Comparison of ENCODE assay signal across 29 mouse cellular contexts in the genomic region with DNA sequence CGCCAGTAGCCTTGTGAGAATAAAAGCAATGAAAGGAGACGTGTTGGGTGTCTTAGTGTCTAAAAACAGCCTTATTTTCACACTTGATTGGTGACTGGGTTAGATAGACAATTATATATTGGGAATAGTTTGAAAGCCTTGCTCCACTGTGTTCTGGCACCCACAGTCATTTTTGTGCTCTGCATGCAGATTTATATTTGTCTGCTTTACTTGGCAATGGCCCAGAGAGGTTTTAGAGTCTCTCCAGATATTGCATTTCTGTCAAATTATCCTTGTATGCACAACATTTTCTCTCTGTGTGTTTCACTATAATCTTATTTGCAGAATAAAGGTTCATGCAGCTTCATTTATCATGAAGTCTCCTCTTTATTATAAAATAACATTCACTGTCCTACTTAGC.
DNase-seq lines count a peak whose midpoint lies in the region; ATAC-seq and TF ChIP-seq lines count a peak whose summit lies in the region.
"Had no signal": no experiment of that assay in that cellular context is flagged by ENCODE, and none has a peak within 500 bp of the region (broad histone marks: within the 10 kb centered on the region; RNA-seq: fewer than 3 reads in every experiment).

No protein-coding gene starts in this region.

- H3K36me3 ChIP-seq in forebrain, embryonic 14.5 days (ENCODE audit: control insufficient read depth, insufficient read depth, low read length), result no peaks in the 10 kb centered on the region
- no peaks in the 10 kb centered on the region for H3K36me3 ChIP-seq in forebrain, embryonic 16.5 days (ENCODE audit: control insufficient read depth, insufficient read depth)
- no peaks in the 10 kb centered on the region for H3K36me3 ChIP-seq in midbrain, embryonic 14.5 days (ENCODE audit: control insufficient read depth, insufficient read depth, low read length)
- H3K36me3 ChIP-seq in midbrain, embryonic 16.5 days (ENCODE audit: control insufficient read depth, insufficient read depth, low read length), result no peaks in the 10 kb centered on the region
- H3K36me3 ChIP-seq: embryonic facial prominence, embryonic 15.5 days; G1E; intestine, embryonic 15.5 days; limb, embryonic 12.5 days; liver, embryonic 15.5 days; lung, embryonic 15.5 days; midbrain, embryonic 12.5 days; neural tube, embryonic 15.5 days had no signal

- no peaks in the 10 kb centered on the region for H3K4me1 ChIP-seq in forebrain, embryonic 14.5 days (ENCODE audit: control insufficient read depth, insufficient read depth, low read length)
- peaks cover 3% of the 10 kb centered on the region; the same call in 1 of the 2 replicates for H3K4me1 ChIP-seq in forebrain, embryonic 16.5 days (replicated peaks; ENCODE audit: control insufficient read depth, insufficient read depth, low read length)
- H3K4me1 ChIP-seq in midbrain, embryonic 14.5 days (ENCODE audit: control insufficient read depth, insufficient read depth, low read length), result no peaks in the 10 kb centered on the region
- peaks cover 3% of the 10 kb centered on the region; the same call in 1 of the 2 replicates for H3K4me1 ChIP-seq in midbrain, embryonic 16.5 days (ENCODE audit: control insufficient read depth, insufficient read depth, low read length)
- H3K4me1 ChIP-seq: embryonic facial prominence, embryonic 15.5 days; forebrain, embryonic 13.5 days; intestine, embryonic 15.5 days; limb, embryonic 12.5 days; liver, embryonic 15.5 days; lung, embryonic 15.5 days; midbrain, embryonic 12.5 days; neural tube, embryonic 15.5 days had no signal

- no peak for TF ChIP-seq CTCF in layer of hippocampus, adult 2 months (conservative IDR thresholded peaks at IDR 0.05)

- H3K4me3 ChIP-seq in forebrain, embryonic 14.5 days (ENCODE audit: low read depth, low read length), result no peak overlapping the region
- no peak overlapping the region for H3K4me3 ChIP-seq in forebrain, embryonic 16.5 days (replicated peaks; ENCODE audit: low read length)
- H3K4me3 ChIP-seq in layer of hippocampus, adult 2 months, result no peak overlapping the region
- H3K4me3 ChIP-seq in midbrain, embryonic 14.5 days (replicated peaks; ENCODE audit: low read depth, low read length), result no peak overlapping the region
- no peak overlapping the region for H3K4me3 ChIP-seq in midbrain, embryonic 16.5 days (ENCODE audit: low read depth, low read length)
- H3K4me3 ChIP-seq: embryonic facial prominence, embryonic 15.5 days; forebrain, embryonic 13.5 days; intestine, embryonic 15.5 days; limb, embryonic 12.5 days; liver, embryonic 15.5 days; lung, embryonic 15.5 days; midbrain, embryonic 12.5 days; neural tube, embryonic 15.5 days had no signal

- H3K9me3 ChIP-seq in forebrain, embryonic 14.5 days (replicated peaks; ENCODE audit: control insufficient read depth, low read length), result no peaks in the 10 kb centered on the region
- no peaks in the 10 kb centered on the region for H3K9me3 ChIP-seq in forebrain, embryonic 16.5 days (ENCODE audit: control insufficient read depth, low read length)
- H3K9me3 ChIP-seq in midbrain, embryonic 14.5 days (ENCODE audit: control insufficient read depth, low read length), result no peaks in the 10 kb centered on the region
- H3K9me3 ChIP-seq in midbrain, embryonic 16.5 days (replicated peaks; ENCODE audit: control insufficient read depth, low read length, poor library complexity, severe bottlenecking), result no peaks in the 10 kb centered on the region
- H3K9me3 ChIP-seq: embryonic facial prominence, embryonic 15.5 days; forebrain, embryonic 13.5 days; intestine, embryonic 15.5 days; limb, embryonic 12.5 days; liver, embryonic 15.5 days; lung, embryonic 15.5 days; midbrain, embryonic 12.5 days; neural tube, embryonic 15.5 days had no signal

- H3K4me2 ChIP-seq in forebrain, embryonic 14.5 days (ENCODE audit: low read length), result no peak overlapping the region
- H3K4me2 ChIP-seq in forebrain, embryonic 16.5 days (ENCODE audit: low read length), result no peak overlapping the region
- no peak overlapping the region for H3K4me2 ChIP-seq in midbrain, embryonic 14.5 days (ENCODE audit: low read length)
- H3K4me2 ChIP-seq in midbrain, embryonic 16.5 days (ENCODE audit: low read length), result no peak overlapping the region
- H3K4me2 ChIP-seq: embryonic facial prominence, embryonic 15.5 days; forebrain, embryonic 13.5 days; intestine, embryonic 15.5 days; limb, embryonic 12.5 days; liver, embryonic 15.5 days; lung, embryonic 15.5 days; midbrain, embryonic 12.5 days; neural tube, embryonic 15.5 days had no signal

- H3K27ac ChIP-seq in forebrain, embryonic 14.5 days (ENCODE audit: low read depth, low read length), result no peak overlapping the region
- H3K27ac ChIP-seq in forebrain, embryonic 16.5 days (ENCODE audit: low read length), result no peak overlapping the region
- H3K27ac ChIP-seq in layer of hippocampus, adult 2 months, result peak overlapping the region; percentile 69
- no peak overlapping the region for H3K27ac ChIP-seq in midbrain, embryonic 14.5 days (replicated peaks; ENCODE audit: low read depth, low read length)
- H3K27ac ChIP-seq in midbrain, embryonic 16.5 days (ENCODE audit: low read length), result no peak overlapping the region
- H3K27ac ChIP-seq: embryonic facial prominence, embryonic 15.5 days; forebrain, embryonic 13.5 days; intestine, embryonic 15.5 days; limb, embryonic 12.5 days; liver, embryonic 15.5 days; lung, embryonic 15.5 days; midbrain, embryonic 12.5 days; neural tube, embryonic 15.5 days had no signal

- WGBS in forebrain, embryonic 14.5 days, result 67% methylated on average over 2 of the region's 2 CpGs
- 48% methylated on average over 2 of the region's 2 CpGs for WGBS in forebrain, embryonic 16.5 days
- 67% methylated on average over 2 of the region's 2 CpGs for WGBS in midbrain, embryonic 14.5 days
- 73% methylated on average over 2 of the region's 2 CpGs for WGBS in midbrain, embryonic 16.5 days

- no peak for ATAC-seq in forebrain, embryonic 14.5 days
- ATAC-seq in forebrain, embryonic 16.5 days, result no peak
- ATAC-seq in midbrain, embryonic 14.5 days (ENCODE audit: low FRiP score, low TSS enrichment), result no peak
- ATAC-seq in midbrain, embryonic 16.5 days, result no peak
- ATAC-seq: forebrain, embryonic 13.5 days; hindbrain, embryonic 16.5 days; intestine, embryonic 15.5 days; Patski had no signal

- no peak overlapping the region for H3K9ac ChIP-seq in forebrain, embryonic 14.5 days (ENCODE audit: low read length)
- no peak overlapping the region for H3K9ac ChIP-seq in forebrain, embryonic 16.5 days (replicated peaks; ENCODE audit: low read depth, low read length)
- no peak overlapping the region for H3K9ac ChIP-seq in midbrain, embryonic 14.5 days (replicated peaks; ENCODE audit: low read length)
- no peak overlapping the region for H3K9ac ChIP-seq in midbrain, embryonic 16.5 days (ENCODE audit: low read depth, low read length)
- H3K9ac ChIP-seq: embryonic facial prominence, embryonic 15.5 days; forebrain, embryonic 13.5 days; intestine, embryonic 15.5 days; limb, embryonic 12.5 days; liver, embryonic 15.5 days; lung, embryonic 15.5 days; midbrain, embryonic 12.5 days; neural tube, embryonic 15.5 days had no signal

- DNase-seq in forebrain, embryonic 14.5 days (ENCODE audit: low spot score), result peak; percentile 49
- DNase-seq in layer of hippocampus, adult 2 months (ENCODE audit: low spot score in 2 of 2), result no peak
- DNase-seq in layer of hippocampus, adult 11-12 months (ENCODE audit: low spot score), result no peak
- peak; percentile 27 for DNase-seq in midbrain, embryonic 14.5 days
- no peak for DNase-seq in adrenal gland, postnatal 36 days
- DNase-seq: adrenal gland, postnatal 10 days; cerebellum, adult 18-20 months; cerebellum, postnatal 10 days; gastrocnemius, postnatal 10 days; heart, postnatal 14 days; kidney, adult 8-10 months; kidney, postnatal 10 days; lung, postnatal 36 days; retina, postnatal 1 day; spleen, adult 18-20 months; thymus, postnatal 25 days had no signal

- H3K27me3 ChIP-seq in forebrain, embryonic 14.5 days (replicated peaks; ENCODE audit: control insufficient read depth, insufficient read depth, low read length), result no peaks in the 10 kb centered on the region
- H3K27me3 ChIP-seq in forebrain, embryonic 16.5 days (replicated peaks; ENCODE audit: control insufficient read depth, insufficient read depth, low read length), result no peaks in the 10 kb centered on the region
- H3K27me3 ChIP-seq in midbrain, embryonic 14.5 days (ENCODE audit: control insufficient read depth, insufficient read depth, low read length), result no peaks in the 10 kb centered on the region
- no peaks in the 10 kb centered on the region for H3K27me3 ChIP-seq in midbrain, embryonic 16.5 days (ENCODE audit: control insufficient read depth, insufficient read depth, low read depth, low read length)
- H3K27me3 ChIP-seq: embryonic facial prominence, embryonic 15.5 days; forebrain, embryonic 13.5 days; intestine, embryonic 15.5 days; limb, embryonic 12.5 days; liver, embryonic 15.5 days; lung, embryonic 15.5 days; midbrain, embryonic 12.5 days; neural tube, embryonic 15.5 days; Patski had no signal

Comparison
In these comparisons a context has a peak if more than half of its experiments do, and no peak if none do; other contexts are left out.
1. DNase-seq: peak in forebrain, embryonic 14.5 days (single experiment) and midbrain, embryonic 14.5 days (single experiment); none in layer of hippocampus, adult 2 months (0 of 2), layer of hippocampus, adult 11-12 months (single experiment) and adrenal gland, postnatal 36 days (0 of 2).